Mouse (Mus musculus) brain, adult 2 months (tissue): ENCODE data around the gene Chrna10.
A peak's percentile ranks its signal among the peaks of the same experiment; 100 is the strongest.

Source experiments
- DNase-seq: peaks from one replicate; pipeline ENCODE4 v3.0.0; 2011; ENCODE audit warnings: low read depth, low spot score

The Chrna10 gene

GRCm38 (mm10) chr7:102116579-102117331, at the start of gene Chrna10:
TSS of gene Chrna10 (minus strand) at chr7:102116828.
- peak; percentile 60 for DNase-seq

GRCm38 (mm10) chr7:102153691-102154090, 37.1 kb upstream of the Chrna10 start:
- DNase-seq = no peak

- DNase-seq = no peak
Observed at GRCm38 (mm10) chr7:102137898-102138297, 21.3 kb upstream of the Chrna10 start.

DNA sequence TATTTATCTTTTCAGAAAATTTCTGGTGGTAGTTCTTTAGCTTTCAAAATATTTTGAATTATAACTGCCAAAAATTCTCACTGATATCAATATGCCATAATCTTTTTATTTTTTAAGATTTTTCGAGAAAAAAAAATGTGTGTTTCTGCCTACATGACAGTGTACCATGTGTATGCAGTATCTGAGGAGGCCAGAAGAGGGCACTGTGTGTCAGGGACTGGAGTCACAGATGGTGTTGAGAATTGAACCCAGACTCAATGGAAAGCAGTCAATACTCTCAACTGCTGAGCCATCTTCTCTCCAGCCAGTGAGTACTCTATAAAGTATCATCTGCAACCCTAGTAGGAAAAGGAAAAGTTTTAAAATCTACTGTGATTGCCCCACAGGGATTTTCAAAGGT, 20.8 kb upstream of the Chrna10 start:
- peak; percentile 29 for DNase-seq

GRCm38 (mm10) chr7:102132395-102132794, 15.8 kb upstream of the Chrna10 start:
- no peak for DNase-seq

DNA sequence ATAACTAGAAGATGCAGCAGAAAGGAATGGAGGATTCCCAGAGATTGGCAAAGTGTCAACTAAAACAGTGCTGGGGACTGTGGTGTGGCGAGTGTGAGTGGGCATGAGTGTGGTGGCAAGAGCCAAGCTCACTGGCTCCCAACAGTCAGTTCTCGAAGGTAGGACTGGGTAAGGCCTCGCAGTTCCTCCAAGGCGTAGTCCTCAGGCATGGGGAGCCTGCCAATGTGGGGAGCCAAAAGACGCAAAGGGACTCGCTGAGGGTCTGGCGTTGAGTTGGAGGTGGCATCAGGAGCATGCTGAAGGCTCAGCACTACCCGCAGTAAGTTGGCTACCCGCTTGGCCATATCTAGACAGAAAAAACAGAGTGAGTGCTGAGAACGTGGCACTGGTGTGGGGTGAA, 3.7 kb upstream of the Chrna10 start:
- DNase-seq = no peak

DNA sequence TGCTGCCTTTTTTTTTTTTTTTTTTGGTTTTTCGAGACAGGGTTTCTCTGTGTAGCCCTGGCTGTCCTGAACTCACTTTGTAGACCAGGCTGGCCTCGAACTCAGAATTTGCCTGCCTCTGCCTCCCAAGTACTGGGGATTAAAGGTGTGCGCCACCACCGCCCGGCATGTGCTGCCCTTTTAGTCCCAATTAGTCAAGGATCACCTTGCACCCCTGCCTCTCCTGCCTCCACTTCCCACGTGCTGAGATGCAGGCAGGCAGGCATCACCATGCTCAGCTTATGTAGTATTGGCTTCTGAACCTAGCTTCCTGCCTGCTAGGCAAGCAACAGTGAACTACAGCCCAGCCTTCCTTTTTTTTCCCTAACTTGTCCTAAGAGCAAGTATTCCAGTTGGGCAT, 754 bp upstream of the Chrna10 start:
- no peak for DNase-seq

GRCm38 (mm10) chr7:102113151-102113729, 3.4 kb downstream of the Chrna10 start:
- DNase-seq = no peak

- no peak for DNase-seq
Observed at GRCm38 (mm10) chr7:102109746-102110145, 6.9 kb downstream of the Chrna10 start.

GRCm38 (mm10) chr7:102109171-102109570, 7.5 kb downstream of the Chrna10 start, which contains the start of gene Art5:
TSS of gene Art5 (minus strand) at chr7:102109489.
- DNase-seq = no peak

- no peak for DNase-seq
Observed at GRCm38 (mm10) chr7:102108206-102108605, 8.4 kb downstream of the Chrna10 start.

- no peak for DNase-seq
Observed at GRCm38 (mm10) chr7:102106700-102107141, 9.9 kb downstream of the Chrna10 start.

DNA sequence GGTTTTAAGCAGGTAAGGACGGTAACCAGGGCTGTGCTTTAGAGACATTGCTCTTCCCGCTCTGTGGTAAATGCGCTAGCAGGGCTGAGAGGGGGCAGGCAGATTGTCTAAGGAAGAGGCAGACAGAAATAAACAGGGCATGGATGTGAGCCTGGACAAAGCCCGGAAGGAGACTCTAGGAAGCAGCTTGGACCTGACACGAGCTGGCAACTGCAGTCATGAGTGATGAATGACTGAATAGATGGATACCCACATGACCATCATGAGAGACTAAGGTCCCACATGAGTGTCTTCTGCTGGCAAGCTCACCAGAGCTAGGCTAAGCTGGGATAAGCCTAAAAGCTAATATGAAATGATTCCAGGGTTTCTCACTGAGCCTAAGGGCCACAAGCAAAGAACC, 12.5 kb downstream of the Chrna10 start:
- peak; percentile 36 for DNase-seq

- DNase-seq = no peak
Observed at GRCm38 (mm10) chr7:102103555-102103954, 13.1 kb downstream of the Chrna10 start.

GRCm38 (mm10) chr7:102102696-102103095, 13.9 kb downstream of the Chrna10 start:
- no peak for DNase-seq

DNA sequence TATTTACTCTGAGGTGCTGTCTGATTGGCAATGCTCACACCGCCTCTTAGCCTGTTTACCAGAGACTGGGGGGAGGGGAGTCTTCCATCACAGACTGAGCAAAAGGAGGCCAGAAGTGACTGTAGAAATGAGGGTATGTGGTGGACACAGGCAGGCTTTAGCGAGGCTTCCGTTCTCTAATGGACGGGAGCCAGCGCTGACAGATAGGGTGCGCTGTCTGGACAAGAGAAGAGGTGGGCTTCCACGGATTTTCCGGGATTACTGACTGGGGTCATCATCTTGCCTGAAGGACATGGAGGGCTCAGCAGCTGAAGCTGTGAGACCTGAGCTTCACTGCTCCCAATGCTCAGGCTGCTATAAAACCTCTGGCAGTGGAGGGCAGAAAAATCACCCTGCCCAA, 14.4 kb downstream of the Chrna10 start:
- DNase-seq = no peak

DNA sequence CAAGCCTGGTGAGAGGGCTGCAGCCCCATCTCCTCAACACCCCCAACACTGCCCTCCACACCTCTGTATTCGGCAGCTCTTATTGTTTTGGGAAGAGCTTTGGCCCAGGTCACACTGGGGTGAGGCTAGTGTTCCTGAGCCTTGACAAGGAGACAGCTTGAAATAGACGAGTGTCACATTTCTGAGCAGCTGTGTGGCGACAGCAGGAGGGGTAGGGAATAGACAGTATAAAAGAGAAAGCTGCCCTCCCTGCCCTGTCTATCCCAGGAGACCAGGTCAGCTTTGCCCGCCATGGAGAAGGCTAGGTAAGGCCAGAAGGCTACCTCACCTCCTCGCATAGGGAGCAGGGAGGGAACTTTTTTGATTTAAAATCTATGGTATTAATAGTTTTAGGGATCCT, 15.1 kb downstream of the Chrna10 start, which contains the start of gene Art1:
Gene Art1 (plus strand): TSS at position 257 of the 400 bp plus-strand sequence.
- DNase-seq = no peak

GRCm38 (mm10) chr7:102100868-102101267, 15.8 kb downstream of the Chrna10 start:
- DNase-seq = no peak

DNA sequence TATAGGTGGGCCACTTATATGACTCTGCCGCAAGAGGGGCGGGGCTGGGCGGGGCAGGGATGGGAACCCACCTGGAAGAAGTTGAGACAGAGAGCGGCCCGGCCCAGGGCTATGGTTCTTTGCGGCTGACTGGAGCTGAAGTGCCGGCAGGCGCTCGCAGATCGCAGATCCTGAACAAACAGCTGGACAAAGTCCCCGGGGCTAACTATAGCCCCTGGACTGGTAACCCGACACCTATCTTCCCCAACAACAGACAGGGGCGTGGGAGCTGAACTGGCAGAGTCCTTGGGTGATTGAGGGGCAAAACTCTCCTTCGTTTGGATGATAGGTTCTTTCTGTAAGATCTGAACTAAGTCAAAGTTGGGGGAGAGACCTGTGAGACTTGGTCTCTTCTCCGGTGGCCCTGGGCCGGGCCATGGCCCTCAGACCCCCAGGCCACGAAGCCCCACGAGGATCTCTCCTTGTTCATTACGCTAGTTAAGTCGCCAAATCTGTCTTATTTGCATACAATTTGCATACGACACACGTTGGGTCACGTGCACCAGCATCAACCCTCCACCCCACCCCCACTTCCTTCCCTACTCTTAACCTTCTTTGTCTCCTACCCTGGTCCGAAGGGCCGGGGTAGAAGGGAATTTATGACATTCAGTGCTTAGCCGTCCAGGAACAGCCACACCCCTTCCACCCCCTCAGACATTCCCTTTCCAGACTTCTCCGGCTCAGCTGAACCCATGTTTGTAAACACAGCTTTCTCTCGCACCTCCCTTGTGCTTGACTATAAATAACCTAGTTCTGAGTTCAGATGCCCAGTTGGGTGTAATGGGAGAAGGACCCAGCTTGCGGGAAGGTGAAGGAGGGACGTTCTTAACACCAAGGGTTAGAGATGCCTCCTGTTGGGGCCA, 16.6 kb downstream of the Chrna10 start:
- DNase-seq = peak; percentile 16

- DNase-seq = peak; percentile 39
Observed at GRCm38 (mm10) chr7:102087336-102087735, 29.3 kb downstream of the Chrna10 start.

- no peak for DNase-seq
Observed at GRCm38 (mm10) chr7:102084041-102084696, 32.5 kb downstream of the Chrna10 start.

DNA sequence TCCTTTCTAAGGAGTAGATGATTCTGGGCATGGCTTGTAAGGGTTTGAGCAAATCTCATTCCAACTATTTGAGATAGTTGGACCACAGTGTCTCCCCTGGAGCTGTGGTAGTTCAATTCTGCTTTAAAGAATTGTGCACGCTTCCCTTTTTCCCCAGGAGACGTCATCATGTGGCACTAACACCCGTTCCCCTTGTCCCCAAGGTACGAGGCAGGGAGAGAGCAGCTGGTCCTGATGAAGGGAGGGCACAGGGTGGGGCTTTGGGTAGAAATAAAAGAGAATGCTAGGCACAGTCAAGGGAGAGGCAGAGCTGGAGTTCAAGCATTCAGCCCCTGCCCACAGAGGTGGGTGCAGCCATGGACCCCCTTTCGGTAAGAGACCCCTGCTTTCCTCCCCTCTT, 33.8 kb downstream of the Chrna10 start, which contains the start of gene Trpc2:
Gene Trpc2 (plus strand): TSS at position 301 of the 400 bp plus-strand sequence.
- no peak for DNase-seq
